Mouse (Mus musculus): ENCODE measurements at regions not wholly inside any gene's neighbourhood (a gene's known extent, or its start where the extent isn't known, plus 50 kb on each side); places are given as distances from the start of the nearest gene placed in this dataset.

DNA sequence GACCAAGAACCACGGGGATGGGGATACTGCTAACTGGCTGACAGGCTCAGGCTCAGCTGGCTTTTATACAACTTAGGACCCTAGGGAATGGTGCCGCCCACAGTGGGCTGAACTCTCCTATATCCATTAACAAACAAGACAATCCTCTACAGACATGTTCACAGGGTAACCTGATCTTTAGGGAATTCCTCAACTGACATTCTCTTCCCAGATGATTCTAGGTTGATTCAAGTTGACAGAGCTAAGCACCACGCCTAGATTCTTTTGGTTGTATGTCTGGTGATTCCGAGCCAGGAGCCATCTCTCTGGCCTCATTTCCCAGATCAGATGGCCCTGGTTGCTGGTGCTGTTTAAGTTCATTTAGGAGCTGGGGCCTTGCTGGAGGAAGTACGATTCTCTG, 253.9 kb upstream of the Sulf2 start:
- TF ChIP-seq CTCF (IDR thresholded peaks at IDR 0.05; ENCODE audit: borderline replicate concordance, extremely low read depth, insufficient read depth, insufficient read length) (no peak), POLR2A (IDR thresholded peaks at IDR 0.05; ENCODE audit: borderline replicate concordance, extremely low read depth, insufficient read depth, insufficient read length, poor library complexity, severe bottlenecking) (no peak)

All from brain, embryonic 14.5 days (tissue).